Mouse (Mus musculus) ES-CJ7 (cell line): Measurements from ENCODE around the gene Gm45208.
A peak's percentile ranks its signal among the peaks of the same experiment; 100 is the strongest.
"Not testable (repeated sequence)": the region's sequence is repeated elsewhere in the genome, so short reads cannot be mapped to it uniquely, and the experiment has no call there.

Source experiments
- DNase-seq: peaks from one replicate; pipeline ENCODE4 v3.0.0; 2011; ENCODE audit warnings: low read depth, low spot score

Gene Gm45208

GRCm38 (mm10) chrX:7721514-7722281 is at the start of gene Gm45208:
TSS of gene Gm45208 (plus strand) at chrX:7722245.
- DNase-seq, result peak; percentile 81

- no peak for DNase-seq
Observed at GRCm38 (mm10) chrX:7672739-7673138, 49.3 kb upstream of the Gm45208 start.

- peak; percentile 70 for DNase-seq
Observed at GRCm38 (mm10) chrX:7673578-7674281, 48.3 kb upstream of the Gm45208 start.

- peak; percentile 80 for DNase-seq
Observed at GRCm38 (mm10) chrX:7674284-7675000, 47.6 kb upstream of the Gm45208 start.

GRCm38 (mm10) chrX:7675001-7675380 is 47.1 kb upstream of the Gm45208 start:
- peak; percentile 49 for DNase-seq

- no peak for DNase-seq
Observed at GRCm38 (mm10) chrX:7678986-7679385, 43.1 kb upstream of the Gm45208 start.

- peak; percentile 90 for DNase-seq
Observed at GRCm38 (mm10) chrX:7679405-7680056, 42.5 kb upstream of the Gm45208 start.

- no peak for DNase-seq
Observed at GRCm38 (mm10) chrX:7680057-7680412, 42.0 kb upstream of the Gm45208 start.

- DNase-seq, result no peak
Observed at GRCm38 (mm10) chrX:7680864-7681263, 41.2 kb upstream of the Gm45208 start, which contains the start of gene Magix. TSS of gene Magix (minus strand) at chrX:7681251.

- DNase-seq, result no peak
Observed at GRCm38 (mm10) chrX:7688321-7688720, 33.7 kb upstream of the Gm45208 start.

- DNase-seq, result no peak
Observed at GRCm38 (mm10) chrX:7690486-7690885, 31.6 kb upstream of the Gm45208 start.

- peak; percentile 52 for DNase-seq
Observed at GRCm38 (mm10) chrX:7692862-7693261, 29.2 kb upstream of the Gm45208 start.

GRCm38 (mm10) chrX:7696520-7696919 is 25.5 kb upstream of the Gm45208 start:
- DNase-seq, result no peak

- peak; percentile 92 for DNase-seq
Observed at GRCm38 (mm10) chrX:7696954-7697381, 25.1 kb upstream of the Gm45208 start, which contains the start of gene Gpkow. TSS of gene Gpkow (plus strand) at chrX:7697131.

GRCm38 (mm10) chrX:7713764-7714134 is 8.3 kb upstream of the Gm45208 start:
- DNase-seq, result not testable (repeated sequence)

GRCm38 (mm10) chrX:7714135-7714899 is 7.7 kb upstream of the Gm45208 start, which contains the start of gene Wdr45:
TSS of gene Wdr45 (plus strand) at chrX:7714333.
- DNase-seq, result peak; percentile 96

- peak; percentile 55 for DNase-seq
Observed at GRCm38 (mm10) chrX:7716058-7716457, 6.0 kb upstream of the Gm45208 start.

- no peak for DNase-seq
Observed at GRCm38 (mm10) chrX:7722282-7722611, 202 bp downstream of the Gm45208 start.

GRCm38 (mm10) chrX:7722691-7723090 is 646 bp downstream of the Gm45208 start:
- DNase-seq, result peak; percentile 78

GRCm38 (mm10) chrX:7724135-7724534 is 2.1 kb downstream of the Gm45208 start:
- DNase-seq, result no peak

- DNase-seq, result peak; percentile 74
Observed at GRCm38 (mm10) chrX:7725841-7726240, 3.8 kb downstream of the Gm45208 start.
